Mouse (Mus musculus): ENCODE data around the gene Bco1. TPM values are rescaled to one million over a fixed set of nuclear protein-coding genes. Genes with fewer than 3 reads are reported as not detected.
A peak's percentile ranks its signal among the peaks of the same experiment; 100 is the strongest.

Bco1 gene
- total RNA-seq, 2 experiments from 2014 or later, result 0.22 TPM; not detected in 1

DNA sequence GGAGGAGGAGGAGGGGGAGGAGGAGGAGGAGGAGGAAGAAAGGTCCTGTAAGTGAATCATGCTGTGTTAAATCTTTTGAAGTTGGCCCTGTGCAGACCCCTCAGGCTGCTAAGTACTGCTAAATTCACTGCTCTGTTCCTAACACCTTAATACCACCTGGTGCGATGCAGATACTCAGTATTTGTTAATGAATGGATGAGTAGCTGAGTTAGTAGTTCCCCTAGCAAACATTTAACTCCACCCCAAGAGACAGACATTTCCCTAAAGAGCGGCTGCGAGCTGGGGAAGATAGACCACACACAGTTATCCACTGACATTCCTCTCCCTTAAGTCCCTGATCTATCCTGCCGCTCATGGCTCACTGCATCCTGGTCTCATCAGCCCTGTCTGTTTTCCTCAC is 40.7 kb downstream of the Bco1 start:
- DNase-seq, result no peak
- intact Hi-C loops (cut with DNase I), result no loop called here

DNA sequence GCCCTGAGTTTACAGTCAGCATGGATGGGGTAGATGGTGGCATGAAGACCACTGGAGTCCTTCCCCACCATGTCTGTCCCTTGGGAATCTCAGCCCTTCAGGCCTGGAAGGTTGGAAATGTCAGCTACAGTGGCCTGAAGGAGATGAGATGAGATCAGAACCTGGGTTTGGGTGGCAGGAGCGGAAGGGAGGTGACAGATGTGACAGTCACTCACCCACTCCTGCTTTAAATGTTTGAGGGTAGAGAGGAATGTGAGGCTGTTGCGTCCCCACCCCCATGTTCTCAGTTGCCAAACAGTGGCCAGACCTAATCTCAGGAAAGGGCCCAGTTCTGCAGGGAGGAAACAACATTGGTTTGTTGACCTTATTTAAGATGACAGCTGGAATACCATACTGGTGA is 41.1 kb downstream of the Bco1 start:
- DNase-seq, result no peak
- intact Hi-C loops (cut with DNase I), result no loop called here

DNA sequence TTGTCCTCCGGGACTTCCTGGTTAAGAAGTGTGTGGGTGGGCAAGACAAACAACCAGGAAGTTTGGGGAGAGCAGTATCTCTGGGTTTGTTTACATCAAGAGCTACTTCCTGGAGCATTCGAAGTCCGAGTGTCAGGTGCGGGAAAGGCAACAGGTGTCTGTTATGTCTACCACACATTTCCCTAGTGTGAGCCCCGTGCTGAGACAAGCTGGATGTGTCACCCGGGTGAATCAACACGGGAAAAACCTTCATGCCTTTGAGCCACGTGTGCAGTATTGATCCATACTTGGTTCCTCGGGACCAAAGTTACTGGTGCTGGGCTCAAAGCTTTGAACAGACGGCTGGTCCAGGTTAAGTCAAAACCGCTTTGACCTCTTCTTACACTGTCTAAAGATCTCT is 41.7 kb downstream of the Bco1 start:
- no peak for DNase-seq
- intact Hi-C loops (cut with DNase I), result no loop called here

DNA sequence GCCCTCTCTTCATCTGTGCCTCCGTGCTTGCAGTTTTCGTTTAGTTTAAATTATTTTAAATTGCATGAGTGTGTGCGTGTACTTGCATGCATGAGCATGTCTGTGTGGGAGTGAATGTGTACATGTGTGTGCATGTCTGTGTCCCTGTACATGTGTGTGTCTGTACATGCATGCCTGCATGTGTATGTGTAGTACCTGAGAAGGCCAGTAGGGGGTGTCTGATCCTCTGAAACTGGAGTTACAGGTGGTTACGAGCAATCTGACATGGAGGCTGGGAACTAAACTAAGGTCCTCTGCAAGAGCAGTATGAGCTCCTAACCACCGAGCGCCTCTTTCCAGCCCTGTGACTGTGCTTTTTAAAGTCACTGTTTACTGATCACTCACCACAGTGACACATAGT is 52.9 kb downstream of the Bco1 start:
- intact Hi-C loops (cut with DNase I), result no loop called here

DNA sequence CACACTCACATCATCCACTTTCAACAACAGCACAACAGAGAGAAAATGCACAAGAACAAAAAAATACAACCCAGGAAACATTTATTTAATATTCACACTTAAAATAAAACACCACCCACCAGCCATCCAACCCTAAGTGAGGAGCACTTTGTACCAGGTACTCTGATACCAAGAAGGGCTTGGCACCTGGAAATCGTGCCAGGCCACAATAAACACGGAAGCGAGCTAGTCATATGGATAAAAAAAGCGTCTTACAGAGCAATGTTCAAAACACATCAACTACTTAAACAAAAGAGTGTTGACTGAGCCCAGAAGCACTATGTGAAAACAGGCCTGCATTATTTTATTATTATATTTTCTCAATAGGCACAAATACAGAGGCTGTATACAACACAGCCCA is 60.5 kb downstream of the Bco1 start:
- no peak for DNase-seq
- intact Hi-C loops (cut with DNase I), result no loop called here

More for the DNA sequence above, 52.9 kb downstream of the Bco1 start:
- no peak for DNase-seq

DNA sequence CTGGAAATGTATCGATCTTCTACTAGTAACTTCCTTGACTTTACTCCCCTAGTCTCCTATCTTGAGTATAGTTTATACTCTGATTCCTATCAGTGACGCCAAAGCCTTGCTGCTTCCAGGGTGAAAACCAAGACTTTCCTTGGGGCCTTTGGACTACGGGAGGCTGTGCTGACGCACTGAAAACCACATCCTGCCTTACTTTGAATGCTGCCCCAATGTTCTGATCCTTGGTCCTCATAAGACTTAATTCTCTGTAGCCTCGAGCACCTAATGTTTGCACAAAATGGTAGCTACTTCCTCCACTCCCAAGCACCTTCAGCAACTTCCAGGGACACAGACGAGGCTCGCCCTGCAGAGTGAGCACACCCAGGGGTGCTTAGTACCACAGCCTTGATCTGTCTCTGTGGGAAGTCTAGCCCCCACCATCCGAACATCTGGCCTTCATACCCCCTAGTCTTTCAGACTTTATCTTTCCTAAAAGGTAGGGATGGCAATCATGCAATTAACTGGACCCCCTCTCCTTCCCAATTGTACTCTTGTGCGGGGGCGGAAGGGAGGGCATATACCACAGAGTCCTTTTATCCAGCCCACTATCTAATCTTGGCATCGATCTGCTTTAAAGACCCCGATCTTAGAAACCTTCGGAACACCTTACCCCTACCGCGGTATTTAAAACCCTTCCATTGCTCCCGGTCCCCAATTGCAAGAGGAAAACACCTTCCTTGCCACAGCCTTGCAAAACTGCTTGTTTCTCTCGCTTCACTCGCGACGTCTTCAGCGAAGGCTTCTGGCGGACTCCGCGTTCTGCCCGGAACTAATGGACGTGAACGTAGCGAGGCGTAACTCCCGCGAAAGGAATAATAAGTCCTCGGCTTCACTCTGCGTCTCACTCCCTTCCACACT is 61.5 kb downstream of the Bco1 start:
- intact Hi-C loops (cut with DNase I), result no loop called here
- no peak for DNase-seq

DNA sequence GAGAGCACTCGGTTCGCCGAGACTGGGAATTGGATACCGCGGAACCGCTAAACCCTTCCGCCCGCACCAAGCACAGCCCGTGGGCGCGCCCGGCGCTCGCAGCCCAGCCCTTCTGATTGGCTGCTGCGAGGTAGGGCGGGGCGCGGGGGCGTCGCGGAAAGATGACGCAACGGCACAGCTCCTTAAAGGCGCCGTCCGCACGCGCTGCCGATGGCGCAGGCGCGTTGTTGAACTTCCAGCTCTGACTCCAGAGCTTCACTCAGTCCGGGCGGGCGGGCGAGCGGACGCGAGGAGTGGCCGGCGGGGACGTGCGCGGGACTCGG is 62.1 kb downstream of the Bco1 start:
- peak; percentile 98 for DNase-seq
- intact Hi-C loops (cut with DNase I), result no loop called here

DNA sequence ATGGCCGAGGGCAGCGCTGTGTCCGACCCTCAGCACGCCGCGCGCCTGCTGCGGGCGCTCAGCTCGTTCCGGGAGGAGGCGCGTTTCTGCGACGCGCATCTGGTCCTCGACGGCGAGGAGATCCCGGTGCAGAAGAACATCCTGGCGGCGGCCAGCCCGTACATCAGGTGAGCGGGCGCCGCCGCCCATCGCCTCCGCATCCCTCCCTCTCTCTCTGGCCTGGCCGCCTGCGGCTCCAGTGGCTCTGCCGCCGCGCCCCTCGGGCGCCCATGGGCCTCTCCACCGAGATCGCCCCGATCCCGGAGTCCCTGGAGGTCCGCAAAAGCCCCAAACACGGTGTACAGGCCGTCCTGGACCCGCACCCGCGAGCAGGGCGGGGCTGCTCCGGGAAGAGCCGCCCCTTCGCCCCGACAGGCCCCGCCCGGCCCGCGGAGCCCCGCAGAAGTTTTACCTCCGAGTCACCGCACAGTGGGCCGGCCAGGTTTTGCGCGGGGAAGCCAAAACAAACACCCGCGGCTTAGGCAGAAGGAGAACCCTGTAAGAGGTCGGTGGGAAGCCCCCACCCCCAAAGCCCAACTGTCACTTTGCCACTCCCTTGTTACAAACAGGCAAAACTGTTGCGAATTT is 62.6 kb downstream of the Bco1 start, which contains the start of gene Gan:
Gan (plus strand) TSS at position 1 of the 627 bp plus-strand sequence.
- intact Hi-C loops (cut with DNase I), result no loop called here
- peak; percentile 21 for DNase-seq

DNA sequence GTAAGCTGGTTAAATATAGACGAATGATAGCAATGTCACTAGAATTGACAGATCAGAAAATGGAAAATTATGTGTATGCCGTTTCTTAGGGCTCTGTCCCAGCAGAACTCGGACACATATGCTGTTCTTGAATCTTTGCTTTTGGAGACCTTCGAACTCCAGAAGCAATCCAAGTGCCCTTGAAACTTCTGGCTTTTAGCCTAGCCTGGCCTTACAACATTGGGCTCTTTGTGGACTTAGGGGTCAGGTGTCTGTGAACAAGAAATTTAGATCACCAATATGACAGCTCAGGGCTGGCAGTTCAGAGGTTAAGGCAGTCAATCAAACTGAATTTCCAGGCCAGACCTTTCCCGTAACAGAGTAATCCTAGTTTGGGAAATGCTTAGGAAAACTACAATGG is 63.4 kb downstream of the Bco1 start:
- intact Hi-C loops (cut with DNase I), result no loop called here
- no peak for DNase-seq

DNA sequence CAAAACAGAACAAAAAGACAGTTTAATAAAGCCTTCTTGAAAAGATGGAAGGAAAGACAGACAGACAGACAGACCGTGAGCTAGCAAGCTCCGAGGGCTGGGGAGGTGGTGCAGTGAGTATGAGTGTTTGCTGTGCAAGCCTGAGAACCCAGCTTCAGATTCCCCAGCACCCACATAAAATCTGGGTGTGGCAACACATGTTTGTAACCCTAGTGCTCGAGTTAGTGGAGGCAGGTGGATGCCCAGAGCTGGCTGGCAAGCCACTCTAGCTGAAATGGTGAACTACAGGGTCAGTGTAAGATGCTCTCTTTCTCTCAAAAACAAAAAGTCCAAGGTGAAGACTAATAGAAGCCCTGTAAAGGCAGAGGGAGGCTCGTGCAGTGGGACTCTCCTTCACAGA is 69.3 kb downstream of the Bco1 start:
- DNase-seq, result no peak
- intact Hi-C loops (cut with DNase I), result no loop called here

DNA sequence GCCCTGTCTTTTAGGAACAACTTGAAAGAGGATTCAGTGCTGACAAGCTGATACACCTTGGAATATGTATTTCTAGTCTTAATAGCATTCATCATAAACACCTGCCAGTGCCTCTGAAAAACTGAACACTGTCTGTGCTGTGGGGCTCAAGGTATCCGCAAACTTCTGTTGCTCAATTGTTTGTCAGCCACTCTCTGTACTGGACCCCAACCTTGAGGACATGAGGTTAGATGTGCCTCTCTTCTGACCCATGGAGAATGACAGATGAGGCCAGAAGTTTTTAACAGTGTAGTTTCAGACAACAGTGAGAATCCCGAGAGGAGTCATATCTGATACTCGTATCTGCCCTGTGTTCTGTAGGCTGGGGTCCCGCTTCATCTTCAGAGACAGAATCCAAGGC is 69.9 kb downstream of the Bco1 start:
- no peak for DNase-seq
- intact Hi-C loops (cut with DNase I), result no loop called here

DNA sequence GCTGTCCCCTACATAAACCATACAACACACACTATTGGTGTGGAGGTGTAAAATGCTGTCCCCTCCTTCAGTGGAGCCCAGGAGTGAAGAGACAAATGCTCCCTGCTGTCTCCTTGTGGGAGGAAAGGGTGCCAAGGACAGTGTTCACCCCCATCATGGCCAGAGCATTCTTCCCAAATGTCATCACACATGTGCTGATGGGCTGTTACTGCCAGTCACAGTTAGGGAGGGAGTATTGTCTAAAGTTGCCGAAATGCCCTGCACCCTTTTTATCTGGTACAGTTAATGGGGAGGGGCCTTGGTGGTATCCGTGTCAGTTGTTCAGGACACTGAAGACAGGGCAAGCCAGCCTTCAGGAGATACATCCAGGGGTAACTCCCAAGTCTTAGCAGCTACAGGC is 70.9 kb downstream of the Bco1 start:
- no peak for DNase-seq
- intact Hi-C loops (cut with DNase I), result no loop called here

DNA sequence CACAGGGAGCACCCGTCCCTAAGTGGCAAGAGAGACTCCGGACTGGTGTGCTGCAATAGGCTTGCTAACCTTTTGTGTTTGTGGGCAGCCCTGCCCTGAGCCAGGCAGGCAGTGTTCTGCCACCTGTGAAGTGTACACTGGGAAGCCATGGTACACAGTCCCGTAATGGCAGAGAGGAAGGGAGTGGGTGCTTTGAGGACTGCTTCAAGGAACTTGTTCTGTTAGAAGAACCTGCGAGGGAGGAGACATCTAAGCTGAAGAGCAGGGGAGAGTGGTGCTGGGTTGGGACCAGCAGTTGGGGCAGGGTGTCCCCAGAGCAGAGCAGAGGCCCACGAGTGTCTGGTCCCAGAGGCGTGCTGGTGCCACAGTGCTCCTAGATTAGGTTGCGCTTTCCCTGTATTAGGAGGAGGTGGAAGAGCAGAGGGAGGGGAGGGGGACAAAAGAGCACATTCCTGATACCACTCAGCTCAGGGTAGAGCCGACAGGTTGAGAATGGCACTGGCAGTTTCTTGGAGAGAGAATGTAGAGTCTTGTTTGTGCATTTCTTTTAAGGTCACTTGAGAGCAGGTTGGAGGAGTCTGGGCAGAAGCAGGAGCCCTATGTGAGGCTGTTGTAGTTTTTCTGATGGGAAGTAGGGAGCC is 71.7 kb downstream of the Bco1 start:
- intact Hi-C loops (cut with DNase I), result no loop called here
- DNase-seq, result no peak

DNA sequence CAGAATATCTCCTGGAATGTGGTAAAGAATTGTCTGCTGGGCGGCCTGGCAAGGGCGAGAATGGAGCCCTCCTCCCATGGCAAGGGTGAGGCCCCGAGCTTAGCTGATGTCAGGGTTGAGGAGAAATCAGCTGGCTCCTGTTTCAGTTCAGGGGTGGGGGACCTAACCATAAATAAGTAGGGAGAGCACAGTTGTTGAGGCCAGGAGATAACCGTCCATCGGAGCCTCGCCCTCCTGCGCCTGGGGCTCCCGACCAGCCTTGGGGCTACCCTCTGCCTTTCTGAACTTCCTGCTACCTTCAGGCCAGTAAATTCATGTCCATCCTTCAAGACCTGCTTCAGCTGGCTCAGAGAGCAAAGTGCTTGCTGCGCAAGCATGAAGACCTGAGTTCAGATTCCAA is 72.7 kb downstream of the Bco1 start:
- no peak for DNase-seq
- intact Hi-C loops (cut with DNase I), result no loop called here

DNA sequence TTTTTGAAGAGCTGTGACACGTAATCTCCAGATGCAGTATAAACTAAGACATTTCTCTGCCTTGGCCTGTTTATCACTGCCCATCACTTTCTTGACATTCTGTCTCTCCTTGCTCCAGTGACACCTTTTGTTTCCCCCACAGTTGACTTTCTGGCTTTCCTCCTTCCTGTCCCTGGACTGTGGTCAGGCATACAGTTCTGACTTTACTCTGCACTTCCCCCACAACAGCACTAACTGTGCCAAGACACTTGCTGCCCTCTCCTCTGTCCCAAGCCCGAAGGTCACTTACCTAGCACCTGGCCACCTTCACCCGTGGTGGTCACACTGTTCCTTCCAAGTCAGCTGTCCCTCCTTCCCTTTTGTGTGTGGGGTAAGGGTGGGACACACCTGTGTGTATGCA is 76.2 kb downstream of the Bco1 start:
- DNase-seq, result no peak
- intact Hi-C loops (cut with DNase I), result no loop called here

DNA sequence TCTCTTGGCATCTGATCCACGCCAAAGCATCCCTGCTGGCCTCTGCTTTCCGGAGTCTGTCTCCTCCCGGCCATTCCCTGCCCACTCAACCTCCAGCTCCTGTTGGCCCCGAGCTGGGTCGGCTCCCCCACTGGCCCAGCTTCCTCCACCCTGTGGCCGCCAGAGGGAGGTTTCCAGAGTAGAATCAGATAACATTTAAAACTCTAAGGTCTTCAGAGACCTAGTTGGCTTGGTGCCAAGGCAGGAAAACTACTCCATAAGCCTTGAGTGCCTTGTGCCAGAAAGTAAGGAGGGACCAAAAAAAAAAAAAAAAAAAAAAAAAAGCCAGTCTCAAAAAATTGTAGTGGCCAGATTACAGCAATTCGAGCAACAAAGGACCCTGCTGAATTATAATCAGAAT is 77.2 kb downstream of the Bco1 start:
- peak; percentile 50 for DNase-seq
- intact Hi-C loops (cut with DNase I), result no loop called here

DNA sequence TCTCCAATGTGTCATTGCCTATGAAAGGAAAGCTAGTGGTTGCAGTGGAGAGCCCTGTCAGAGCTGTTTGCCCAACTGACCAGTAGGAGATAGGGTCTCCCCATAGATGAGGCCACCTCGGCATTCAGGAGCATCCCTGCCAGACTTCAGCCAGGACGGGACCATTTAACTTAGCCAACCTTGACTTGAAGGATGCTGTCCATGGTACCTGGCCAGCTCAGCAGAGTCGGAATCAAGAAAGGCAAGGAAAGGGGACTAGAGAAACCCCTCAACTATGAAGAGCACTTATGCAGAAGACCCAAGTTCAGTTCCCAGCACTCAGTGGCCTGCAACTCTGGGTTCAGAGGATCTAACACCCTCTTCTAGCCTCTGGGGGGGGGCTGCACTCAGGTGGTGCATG is 78.0 kb downstream of the Bco1 start:
- DNase-seq, result no peak
- intact Hi-C loops (cut with DNase I), result no loop called here

DNA sequence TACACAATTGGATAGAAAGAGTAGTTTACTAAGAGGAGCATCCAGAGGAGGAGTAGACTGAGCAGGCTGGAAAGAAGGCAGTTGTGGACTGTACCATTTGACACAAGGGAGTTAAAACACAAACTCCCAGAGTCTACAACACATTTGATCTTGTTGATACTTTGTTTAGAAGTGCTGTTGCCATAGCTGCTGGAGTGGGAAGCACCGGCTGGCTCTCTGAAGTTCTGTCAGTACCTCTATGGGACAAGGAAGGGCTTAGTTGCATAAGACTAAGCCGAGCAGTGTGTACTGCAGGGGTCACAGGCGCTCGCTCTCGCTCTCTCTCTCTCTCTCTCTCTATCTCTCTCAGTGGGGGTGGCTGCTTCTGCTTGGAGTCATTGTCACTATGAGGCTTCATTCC is 78.9 kb downstream of the Bco1 start:
- intact Hi-C loops (cut with DNase I), result no loop called here
- no peak for DNase-seq

DNA sequence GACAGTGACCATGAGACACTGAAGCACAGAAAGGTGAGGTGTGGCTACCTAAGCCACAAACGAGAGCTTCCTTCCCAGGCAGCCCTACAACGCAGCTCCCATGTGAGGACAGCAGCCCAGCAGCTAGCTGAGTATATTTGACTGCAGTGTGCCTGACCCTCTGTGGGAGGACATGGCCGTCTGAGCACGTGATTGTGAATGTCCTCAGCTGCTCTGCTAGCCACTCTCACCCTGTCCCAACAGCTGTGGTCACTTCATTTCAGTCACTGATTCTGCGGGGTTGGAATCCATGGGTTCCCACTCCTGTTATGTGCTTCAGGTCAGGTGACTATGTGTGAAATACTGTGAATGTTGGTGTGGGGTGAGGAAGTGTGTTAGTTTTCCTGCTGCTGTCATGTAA is 80.7 kb downstream of the Bco1 start:
- no peak for DNase-seq
- intact Hi-C loops (cut with DNase I), result no loop called here

DNA sequence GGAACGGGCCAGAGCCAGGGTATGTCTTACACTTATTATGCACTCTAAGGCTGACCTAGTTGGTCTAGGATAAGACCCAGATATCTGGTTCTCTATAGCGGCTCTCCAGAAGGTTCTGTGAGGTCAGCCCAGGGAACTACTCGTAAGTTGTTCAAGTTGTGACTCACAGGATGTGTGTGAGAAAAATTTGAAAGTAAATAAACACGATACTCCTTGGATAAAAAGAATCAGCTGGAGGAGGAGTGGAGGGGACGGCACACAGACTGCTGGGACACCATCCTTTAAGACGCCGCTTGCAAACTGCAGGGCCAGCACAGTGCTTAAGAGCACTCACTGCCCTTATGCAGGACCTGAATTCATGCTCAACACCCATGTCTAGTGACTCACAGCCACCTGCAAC is 81.6 kb downstream of the Bco1 start:
- no peak for DNase-seq
- intact Hi-C loops (cut with DNase I), result no loop called here

DNA sequence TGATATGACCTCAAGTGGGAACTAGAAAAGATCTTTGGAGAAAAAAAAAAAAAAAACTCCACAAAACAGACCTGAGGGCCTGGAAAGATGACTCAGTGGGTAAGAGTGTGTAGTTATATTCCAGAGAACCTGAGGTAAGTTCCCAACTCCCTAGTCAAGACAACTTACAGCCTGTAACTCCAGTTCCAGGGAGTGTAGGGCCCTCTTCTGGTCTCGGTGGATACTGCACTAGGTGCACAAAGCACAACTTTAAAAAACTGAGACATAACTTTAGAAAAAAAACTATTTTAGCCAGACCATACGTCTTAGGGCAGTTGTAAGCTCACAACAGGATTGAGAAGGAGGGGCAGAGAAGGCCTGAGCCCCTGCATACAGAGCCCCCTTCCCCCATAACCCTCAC is 82.4 kb downstream of the Bco1 start:
- intact Hi-C loops (cut with DNase I), result no loop called here

DNA sequence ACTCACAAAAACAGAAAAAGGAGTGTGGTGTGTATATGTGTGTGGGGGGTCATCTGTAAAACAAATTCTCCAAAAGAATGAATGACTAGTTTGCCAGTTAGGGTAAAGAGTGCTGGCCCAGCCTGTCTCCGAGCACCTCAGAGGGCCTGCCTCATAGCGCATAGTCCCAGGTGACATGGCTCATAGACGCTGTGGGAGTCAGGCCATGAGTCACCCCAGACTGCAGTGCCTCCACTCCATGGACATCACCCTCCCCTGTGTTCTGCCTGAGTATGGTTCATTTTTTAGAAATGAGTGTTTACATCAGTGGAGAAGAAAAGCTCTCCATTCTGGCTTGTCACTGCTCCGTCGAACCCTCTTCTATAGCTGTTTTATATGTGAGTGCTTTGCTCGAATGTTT is 83.0 kb downstream of the Bco1 start:
- no peak for DNase-seq

More for the DNA sequence above, 82.4 kb downstream of the Bco1 start:
- no peak for DNase-seq

More for the DNA sequence above, 83.0 kb downstream of the Bco1 start:
- intact Hi-C loops (cut with DNase I), result no loop called here

All from left cerebral cortex, postnatal 4 days (tissue).